Mouse (Mus musculus) 3134 (cell line): ENCODE data around the gene Tmx2.
"Not testable (repeated sequence)": the region's sequence is repeated elsewhere in the genome, so short reads cannot be mapped to it uniquely, and the experiment has no call there.

Experiments used
- DNase-seq: peaks from one replicate; pipeline ENCODE4 v3.0.0-alpha.2; 2011; ENCODE audit warnings: low spot score; ENCODE audit not compliant: insufficient read length; ENCODE audit errors: extremely low read depth

Tmx2 gene

DNA sequence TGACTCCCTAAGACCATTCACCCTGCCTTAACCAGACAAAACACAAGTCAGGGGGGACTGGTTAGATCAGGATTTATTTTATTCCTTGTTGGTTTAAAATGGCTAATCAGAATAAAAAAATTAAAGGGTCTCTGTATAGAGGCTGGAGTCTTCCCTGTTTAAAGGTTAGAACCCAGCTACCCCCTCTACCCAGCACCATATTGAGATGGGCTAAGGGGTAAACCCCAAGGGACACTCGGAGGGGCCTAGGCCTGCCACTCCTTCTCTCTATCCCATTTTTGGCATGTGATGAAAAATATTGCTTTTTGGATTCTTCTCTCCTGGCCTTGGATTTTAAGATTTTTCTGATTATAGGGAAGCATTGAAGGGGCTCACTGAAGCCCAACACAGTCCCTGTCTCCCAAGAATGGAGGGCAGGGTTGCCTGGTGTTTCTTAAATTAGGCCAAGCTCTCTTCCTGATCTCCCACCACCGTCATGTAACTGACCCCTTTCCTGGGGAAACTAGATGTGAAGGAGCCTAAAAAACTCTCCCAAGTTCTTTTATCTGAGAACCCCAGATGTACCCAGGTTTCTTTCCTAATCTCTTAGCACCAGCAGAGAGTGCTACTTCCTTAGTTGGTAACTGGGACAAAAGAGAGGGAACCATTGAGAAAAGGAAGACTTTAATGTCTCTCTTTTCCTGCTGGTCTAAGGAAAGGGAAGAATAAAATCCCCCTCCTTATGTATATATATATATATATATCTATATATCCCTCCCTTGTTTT is 9.3 kb upstream of the Tmx2 start:
- DNase-seq, result no peak

DNA sequence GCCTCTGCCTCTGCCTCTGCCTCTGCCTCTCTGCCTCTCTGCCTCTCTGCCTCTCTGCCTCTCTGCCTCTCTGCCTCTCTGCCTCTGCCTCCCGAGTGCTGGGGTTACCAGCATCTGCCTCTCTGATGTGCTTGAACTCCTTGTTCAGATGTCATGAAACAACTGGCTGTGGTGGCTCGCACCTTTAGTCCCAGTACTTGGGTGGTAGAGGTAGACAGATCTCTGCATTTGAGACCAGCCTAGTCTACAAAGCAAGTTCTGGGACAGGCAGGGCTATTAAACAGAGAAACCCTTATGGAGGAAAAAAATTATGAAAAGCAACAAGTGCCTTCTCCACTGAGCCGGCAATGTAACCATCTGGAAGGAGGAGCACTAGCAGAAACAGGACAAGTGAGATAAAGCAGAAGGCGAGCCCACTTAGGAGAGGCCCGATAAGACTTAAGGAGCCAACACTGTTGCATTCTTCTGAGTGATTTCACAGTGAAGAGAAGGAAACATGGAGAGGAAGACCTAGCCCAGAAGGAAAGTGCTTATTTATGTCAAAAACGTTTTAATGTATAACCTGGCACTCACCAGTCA is 3.8 kb upstream of the Tmx2 start:
- DNase-seq, result no peak

DNA sequence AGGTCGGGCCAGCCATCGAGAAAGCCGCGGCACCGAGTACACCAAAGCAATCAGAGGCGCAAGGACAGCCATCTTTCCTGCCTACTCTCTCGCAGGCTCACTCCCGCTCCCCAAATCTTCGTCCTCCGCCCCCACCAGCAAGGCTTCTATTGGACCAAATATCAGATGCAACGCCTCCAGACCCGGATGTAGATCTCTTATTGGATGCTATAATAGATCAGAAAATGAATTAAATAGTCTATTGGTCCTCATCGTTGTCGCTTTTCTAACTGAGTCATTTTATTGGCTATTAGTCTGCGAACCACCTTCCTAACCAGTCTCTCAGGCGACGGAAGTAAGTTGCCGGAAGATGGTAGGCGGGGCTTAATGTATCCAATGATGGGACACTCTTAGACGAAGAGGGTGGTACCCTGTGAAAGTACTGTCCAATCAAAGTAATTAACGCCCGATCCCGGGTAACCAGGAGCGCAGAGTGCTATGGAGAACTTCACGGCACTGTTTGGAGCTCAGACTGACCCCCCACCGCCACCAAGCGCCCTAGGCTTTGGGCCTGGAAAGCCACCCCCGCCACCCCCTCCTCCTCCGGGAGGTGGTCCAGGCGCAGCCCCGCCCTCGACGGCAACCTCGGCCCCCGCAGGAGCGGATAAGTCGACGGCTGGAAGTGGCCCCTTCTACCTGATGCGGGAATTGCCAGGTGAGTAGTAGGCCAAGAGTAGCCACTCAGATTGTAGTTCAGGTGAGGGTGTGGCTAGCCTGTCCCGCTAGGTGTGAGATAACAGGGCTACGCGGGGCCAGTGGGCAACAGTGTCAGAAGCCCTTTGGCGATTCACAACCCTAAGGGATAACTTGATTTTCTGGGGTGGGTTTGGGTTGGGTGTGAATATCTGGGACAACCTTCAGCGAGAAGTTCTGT is 716 bp downstream of the Tmx2 start, which contains the start of the genes Gm28635 and Med19:
TSS of gene Gm28635 (minus strand) at position 74 of the 913 bp plus-strand sequence.
TSS of gene Med19 (plus strand) at position 435 of the 913 bp plus-strand sequence.
- DNase-seq, result peak; percentile 85

DNA sequence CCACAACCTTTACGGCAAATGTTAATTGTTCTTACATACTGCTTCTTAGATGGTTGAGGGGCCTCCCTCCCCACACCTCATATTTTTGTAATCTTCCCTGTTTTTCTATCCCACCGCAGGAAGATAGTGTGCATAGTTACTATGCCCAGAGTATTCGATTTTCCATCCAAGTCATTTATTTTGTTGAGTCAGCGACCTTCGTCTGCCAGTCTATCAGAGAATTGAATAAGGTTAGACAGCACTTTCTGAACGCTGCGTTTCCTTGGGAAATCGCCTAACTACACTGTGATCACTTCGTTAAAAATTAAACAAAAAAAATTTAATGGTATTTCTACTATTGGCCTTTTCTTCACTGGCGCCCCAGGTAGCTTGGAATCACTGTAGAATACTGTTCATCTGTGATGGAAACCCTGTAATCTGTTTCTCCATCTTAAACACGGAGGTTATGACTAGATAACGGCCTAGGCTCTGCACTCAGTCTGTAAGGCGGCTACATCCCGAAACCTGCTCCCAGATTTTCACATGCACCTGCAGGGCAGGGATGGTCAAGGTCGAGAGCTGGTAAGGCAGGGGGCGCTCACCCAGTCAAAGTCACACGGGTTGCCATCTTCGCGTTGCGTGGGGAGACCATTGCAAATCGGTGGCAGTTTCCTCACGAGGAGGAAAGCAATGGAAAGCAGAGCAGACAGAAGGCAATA is 1.5 kb downstream of the Tmx2 start:
- DNase-seq, result no peak

DNA sequence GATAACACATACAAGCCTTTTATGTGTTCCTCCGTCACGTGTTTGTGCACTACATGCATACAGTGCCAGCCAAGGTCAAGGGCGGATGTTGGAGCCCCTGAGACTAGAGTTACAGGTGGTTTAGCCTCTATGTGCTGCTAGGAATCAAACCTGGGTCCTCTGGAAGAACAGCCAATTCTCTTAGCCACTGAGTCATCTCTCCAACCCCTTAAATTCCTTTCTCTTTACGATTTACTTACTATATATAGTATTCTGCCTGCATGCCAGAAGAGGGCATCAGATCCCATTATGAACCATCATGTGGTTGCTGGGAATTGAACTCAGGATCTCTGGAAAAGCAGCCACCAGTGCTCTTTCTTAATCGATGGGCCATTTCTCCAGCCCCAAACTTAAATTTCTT is 7.4 kb downstream of the Tmx2 start:
- not testable (repeated sequence) for DNase-seq

DNA sequence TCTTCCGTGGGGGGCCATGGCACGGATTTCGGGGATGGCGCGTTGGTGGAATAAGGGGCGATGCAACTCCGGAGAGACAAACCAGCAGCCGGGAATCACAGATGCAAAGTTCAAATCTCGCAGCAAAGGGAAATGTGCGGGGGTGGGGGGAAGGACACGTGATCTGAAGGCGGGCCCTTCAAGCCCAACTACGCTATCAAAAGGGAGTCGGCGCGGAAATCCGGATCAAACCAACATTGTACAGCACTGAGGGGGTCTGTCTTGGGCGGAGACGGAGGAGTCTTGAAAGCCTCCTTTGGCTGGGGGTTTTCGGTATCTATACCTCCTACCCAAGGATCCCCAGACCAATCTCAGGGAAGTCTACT is 8.4 kb downstream of the Tmx2 start, which contains the start of gene Selenoh:
TSS of gene Selenoh (minus strand) at position 202 of the 365 bp plus-strand sequence.
- DNase-seq, result no peak

DNA sequence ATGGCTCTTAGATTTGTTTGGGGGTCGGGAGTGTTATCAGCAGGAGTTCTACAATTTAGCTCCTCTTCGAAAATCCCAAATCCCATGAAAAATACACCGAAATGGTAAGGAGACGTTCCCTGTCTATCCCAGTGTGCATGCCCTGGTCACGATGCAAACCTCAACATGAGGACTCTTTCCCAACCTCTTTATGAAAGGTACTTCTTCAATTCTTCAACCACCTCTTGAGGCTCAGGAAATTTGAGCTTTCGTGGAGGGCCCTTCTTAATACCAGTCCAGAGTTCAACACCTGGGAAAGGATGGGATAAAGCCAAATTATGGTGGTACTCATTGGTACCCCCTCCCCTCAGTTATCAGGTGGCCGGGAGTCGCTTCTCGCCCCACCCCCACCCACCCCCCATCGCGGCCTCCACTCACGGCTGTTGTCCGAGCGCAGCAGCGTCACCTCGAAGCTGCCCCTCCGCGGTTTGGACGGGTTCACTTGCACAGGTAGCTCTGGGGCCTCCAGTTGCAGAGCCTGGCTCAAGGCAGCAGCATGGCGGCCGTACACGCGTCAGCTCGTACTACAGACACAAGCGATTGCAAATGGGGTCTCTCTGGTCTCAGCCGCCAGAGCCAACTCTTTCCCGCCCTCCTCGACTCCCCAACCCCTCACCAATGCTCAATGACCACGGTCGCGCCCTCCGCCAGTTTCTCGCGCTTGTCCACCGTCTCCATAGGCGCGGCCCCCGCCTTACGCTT is 8.9 kb downstream of the Tmx2 start:
- DNase-seq, result peak; percentile 76

DNA sequence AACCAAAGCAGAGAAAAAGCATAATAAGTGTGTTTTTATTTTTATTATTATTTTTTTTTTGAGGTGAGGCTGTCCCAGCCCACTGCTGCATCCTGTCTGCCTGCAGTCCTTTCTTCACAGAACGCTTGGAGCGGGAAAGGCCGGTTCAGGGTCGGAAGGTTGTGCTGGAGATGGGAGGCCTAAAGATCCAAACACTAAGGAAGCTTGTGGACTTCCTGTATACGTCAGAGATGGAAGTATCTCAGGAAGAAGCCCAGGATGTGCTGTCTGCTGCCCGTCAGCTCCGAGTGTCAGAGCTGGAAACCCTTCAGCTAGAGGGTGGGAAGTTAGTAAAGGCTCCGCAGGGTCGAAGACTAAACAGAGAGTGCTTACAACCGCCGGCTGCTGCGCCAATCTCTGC is 12.9 kb downstream of the Tmx2 start:
- DNase-seq, result no peak

DNA sequence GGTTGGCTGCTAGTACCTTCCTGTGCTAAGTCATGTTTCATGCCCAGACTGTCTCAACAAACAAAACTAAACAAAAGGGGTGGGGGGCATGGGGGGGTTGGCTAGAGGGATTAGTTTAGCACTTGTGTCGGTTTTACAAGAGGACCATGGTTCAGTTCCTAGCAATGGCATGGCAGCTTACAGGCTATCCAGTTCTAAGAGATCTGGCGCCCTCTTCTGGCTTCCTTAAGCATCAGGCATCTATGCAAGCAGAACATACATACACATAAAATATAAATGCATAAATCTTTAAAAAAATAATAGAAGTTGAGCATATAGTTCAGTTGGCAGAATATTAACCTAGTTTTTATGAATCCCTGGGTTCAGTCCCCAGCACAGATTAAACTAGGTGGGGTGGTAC is 16.1 kb downstream of the Tmx2 start:
- no peak for DNase-seq

DNA sequence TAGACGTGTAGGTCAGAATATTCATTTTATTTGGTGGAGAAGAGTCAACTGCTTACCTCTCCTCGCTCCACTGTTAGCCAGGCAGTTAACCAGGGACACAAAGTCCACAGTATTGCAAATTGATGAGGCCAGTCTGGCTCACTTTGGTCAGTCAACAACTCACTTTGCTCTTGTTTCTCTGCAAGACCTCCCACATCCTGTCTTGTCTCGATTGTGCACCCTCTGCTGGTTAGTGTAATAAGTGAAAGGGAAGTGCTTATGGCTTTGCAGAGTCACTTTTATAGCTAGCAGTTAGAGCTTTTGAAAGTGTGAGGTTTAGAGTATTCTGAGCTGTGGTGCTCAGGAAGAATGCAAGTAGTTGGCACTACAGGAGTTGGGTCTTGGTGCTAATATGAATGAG is 18.7 kb downstream of the Tmx2 start:
- DNase-seq, result no peak

DNA sequence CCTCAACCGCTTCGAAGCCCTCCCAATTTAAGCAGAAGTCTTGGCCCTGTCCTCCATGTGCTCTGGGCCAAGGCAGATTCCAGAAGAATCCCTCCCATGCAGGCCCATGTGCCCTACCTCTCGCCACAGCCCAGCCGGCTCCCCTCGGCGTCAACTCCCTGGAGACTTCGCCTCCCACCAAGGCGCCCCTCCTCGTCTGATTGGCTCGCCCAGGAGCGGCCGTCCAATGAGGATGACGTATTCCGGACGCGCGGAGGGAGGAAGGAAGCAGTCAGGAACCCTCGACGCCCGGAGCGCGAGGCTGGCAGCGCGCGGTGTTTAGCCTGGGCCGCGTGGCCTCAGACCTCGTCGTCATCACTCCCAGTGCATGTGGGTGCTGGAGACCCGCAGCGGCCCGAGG is 20.1 kb downstream of the Tmx2 start, which contains the start of gene Btbd18:
TSS of gene Btbd18 (plus strand) at position 274 of the 400 bp plus-strand sequence.
- DNase-seq, result no peak

DNA sequence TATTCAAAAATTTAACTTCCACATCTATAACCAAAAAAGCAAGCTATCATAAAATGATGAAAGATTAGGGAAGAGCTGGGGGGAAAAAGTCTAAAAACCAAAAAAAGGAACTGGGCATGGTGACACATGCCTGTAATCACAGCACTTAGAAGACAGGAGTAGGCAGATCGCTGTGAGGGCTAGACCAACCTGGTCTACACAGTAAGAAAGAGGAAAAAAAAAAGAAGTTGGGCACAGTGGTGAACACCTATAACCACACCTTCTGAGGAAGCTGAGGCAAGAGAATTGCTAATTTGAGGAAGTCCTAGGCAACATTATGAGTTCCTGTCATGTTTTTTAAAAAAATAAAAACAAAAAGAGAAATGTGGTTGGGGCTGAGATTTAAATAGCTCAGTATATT is 23.1 kb downstream of the Tmx2 start:
- no peak for DNase-seq

DNA sequence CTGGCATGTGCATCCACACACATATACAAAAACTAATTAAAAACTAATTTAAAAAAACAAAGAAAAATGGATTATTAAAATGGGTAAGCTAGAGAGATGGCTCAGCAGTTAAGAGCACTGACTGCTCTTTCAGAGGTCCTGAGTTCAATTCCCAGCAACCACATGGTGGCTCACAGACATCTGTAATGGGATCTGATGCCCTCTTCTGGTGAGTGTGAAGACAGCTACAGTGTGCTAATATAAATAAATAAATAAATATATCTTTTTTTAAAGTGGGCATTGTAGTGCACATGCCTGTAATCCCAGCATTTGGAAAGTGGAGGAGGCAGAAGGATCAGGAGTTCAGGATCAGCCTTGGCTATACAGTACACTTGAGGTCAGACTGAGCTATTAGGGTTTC is 25.6 kb downstream of the Tmx2 start:
- DNase-seq, result no peak

DNA sequence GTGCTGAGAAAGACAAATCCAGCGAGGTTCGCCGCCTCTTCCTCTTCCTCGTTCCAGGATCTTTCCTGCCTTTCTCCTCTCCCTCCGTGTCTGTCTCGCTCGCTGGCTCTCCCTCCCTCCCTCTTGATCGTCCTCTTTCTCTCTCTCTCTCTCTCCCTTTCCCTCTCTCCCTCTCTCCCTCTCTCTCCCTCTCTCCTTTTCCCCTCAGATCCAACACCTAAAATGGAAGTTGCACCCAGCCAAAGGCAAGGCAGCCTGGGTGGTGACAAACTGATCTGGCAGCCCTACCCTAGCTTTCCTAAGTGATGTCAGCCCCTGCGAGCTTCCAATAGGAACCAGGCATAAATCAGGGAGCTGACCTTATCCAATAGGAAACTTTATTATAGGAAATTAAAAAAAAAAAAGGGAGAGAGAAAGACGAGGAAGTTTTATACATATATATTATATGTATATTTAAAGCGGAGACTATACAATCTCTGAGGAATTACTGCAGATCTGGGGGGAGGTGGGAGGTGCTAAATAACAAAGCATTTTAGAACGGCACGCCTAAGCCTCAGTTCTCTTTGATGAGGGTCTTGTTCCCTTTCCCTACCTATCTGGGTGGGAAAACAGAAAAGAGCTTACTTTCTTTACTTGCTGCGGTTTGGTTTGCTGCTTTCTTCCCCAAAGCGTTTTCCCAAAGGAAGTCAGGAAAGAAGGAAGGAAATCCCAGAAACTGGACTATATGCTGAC is 28.3 kb downstream of the Tmx2 start, which contains the start of gene Ctnnd1:
TSS of gene Ctnnd1 (minus strand) at position 302 of the 732 bp plus-strand sequence.
- peak; percentile 79 for DNase-seq

DNA sequence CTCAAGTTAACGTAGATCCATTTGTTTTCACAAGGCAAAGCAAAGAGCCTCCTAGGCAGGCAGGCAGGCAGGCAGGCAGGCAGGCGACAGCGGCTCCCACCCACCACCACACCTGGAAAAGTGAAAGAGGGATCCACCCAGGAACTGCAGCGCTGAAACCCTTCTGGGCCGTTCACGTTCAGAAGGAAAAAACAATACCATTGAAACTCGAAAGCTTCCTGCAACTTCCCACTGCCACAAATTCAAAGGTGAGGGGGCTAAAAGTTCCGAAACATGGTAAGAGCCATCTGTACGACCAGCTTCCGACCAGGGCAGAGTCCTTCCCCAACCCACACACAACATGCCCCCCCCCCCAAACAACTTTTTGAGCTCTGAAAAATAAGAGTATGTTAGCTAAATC is 29.3 kb downstream of the Tmx2 start:
- peak; percentile 34 for DNase-seq

DNA sequence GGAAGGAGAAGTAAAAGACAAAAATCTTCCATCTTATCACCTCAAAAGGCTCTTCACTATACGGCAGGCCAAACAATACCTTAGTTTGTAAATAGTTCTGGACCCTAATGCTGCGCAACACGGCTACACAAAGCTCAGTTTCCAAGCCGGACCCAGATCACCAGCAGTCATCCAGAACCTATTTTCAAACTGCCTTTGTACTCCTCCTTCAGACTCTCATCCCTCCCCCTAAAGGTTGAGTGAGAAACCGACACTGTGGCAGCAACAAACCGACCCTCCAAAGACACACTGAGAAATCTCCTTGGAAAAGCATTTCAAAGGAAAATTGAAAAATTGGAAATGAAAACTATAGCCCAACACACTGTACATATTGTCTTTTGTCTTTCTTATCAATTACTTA is 30.6 kb downstream of the Tmx2 start:
- no peak for DNase-seq

DNA sequence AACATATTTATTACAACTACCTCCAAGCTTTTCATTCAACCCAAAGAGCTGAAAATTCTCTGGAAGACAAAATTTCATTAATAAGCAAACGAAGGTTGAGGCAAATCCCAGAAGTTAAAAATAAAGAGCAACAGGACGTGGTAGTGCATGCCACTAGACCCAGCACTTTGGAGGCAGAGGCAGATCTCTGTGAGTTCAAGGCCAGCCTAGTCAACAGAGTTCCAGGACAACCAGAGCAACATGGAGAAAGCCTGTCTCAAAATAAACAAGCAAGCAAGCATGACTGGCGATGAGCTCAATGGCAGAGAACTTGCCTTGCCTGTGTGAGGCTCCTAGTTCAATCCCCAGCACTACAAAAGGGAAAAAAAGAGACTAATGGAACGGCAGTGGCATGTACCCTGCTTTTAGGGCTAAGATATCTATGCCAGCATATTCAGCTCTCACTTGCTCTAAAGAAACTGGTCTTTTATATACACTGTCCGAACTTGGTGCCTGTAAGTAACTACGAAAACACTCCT is 31.8 kb downstream of the Tmx2 start:
- DNase-seq, result no peak

DNA sequence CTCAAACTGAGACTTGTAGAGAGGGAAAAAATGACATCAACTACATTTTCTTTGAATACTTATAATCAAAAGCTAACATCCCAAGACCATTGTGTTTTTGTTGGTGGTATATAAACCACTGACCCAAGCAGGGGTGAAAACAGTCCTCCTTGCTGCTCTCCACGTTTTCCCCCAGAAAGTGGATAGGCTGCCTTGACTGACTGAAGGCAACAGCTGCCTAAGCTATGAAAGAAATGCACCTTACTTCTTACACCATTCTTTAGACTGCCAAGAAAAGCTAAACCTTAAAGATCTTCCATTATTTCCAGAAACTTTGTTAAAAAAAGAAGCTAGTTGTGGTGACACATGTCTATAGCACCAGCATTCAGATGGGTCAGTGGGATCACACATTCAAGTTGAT is 32.8 kb downstream of the Tmx2 start:
- DNase-seq, result no peak

DNA sequence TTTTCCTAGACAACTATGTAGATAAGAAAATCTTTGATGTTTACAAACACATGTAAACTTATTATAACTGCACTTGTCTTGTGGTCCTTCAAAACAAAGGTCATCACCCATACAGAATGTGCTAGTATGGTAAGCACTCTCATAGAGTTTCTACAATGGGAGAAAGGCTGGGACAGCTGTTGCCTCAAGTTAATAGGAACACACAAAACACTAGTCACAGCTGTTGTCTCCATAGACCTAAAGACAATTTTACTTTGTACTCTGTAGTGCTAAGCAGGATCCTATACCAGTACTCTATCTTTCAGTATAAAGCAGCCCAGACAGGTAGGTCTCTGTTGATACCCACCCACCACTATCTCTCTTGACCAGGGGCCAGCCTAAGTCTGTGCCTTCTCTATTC is 38.1 kb downstream of the Tmx2 start:
- no peak for DNase-seq
